Mouse (Mus musculus) CH12.LX (cell line): Measurements from ENCODE around the gene Slc32a1. TPM values are rescaled to one million over a fixed set of nuclear protein-coding genes. Genes with fewer than 3 reads are reported as not detected.

Source experiments
- DNase-seq: peaks from one replicate; pipeline ENCODE4 v3.0.0-alpha.2; 2013; ENCODE audit errors: extremely low read depth
- H3K27ac ChIP-seq: 2 replicates; pipeline ENCODE4 v1.5.1; 2012; ENCODE audit warnings: low read depth, mild to moderate bottlenecking, control low read depth, moderate library complexity; ENCODE audit not compliant: insufficient read depth
- H3K27me3 ChIP-seq: replicated peaks from 2 replicates; pipeline ENCODE3; 2012; ENCODE audit warnings: inconsistent platforms
- H3K36me3 ChIP-seq, 2 experiments: replicated peaks in 1 of 2; 2 replicates each; pipeline versions ENCODE3 to v1.6.1; 2012; ENCODE audit warnings: inconsistent platforms in 1 of 2, low read length in 1 of 2, mild to moderate bottlenecking in 1 of 2, mixed read lengths in 1 of 2, moderate library complexity in 1 of 2; ENCODE audit not compliant: control insufficient read depth in 1 of 2, insufficient read depth in 1 of 2
- H3K4me1 ChIP-seq, 2 experiments: 2 replicates each; pipeline ENCODE4 v1.6.1; 2012; ENCODE audit warnings: inconsistent platforms in 1 of 2, moderate library complexity in 1 of 2; ENCODE audit not compliant: insufficient read depth in 2 of 2, control insufficient read depth in 1 of 2
- H3K4me2 ChIP-seq: 2 replicates; pipeline ENCODE4 v1.6.1; 2012; ENCODE audit warnings: low read depth, mild to moderate bottlenecking, control low read depth; ENCODE audit not compliant: poor library complexity, insufficient read depth, severe bottlenecking
- H3K4me3 ChIP-seq, 3 experiments: fragments of 150-350 bp in 1 of 3; sonication (generic) in 1 of 3; replicated peaks in 1 of 3; 2 replicates each; pipeline versions ENCODE3 to v1.5.1; 2011 to 2012; ENCODE audit warnings: low read depth in 2 of 3, low read length in 2 of 3, mild to moderate bottlenecking in 2 of 3, moderate library complexity in 2 of 3, control low read depth in 1 of 3, improper control_type of control experiment in 1 of 3, inconsistent platforms in 1 of 3, mixed read lengths in 1 of 3; ENCODE audit not compliant: poor library complexity in 1 of 3
- H3K79me2 ChIP-seq: replicated peaks from 2 replicates; pipeline ENCODE4 v1.6.1; 2012; ENCODE audit warnings: mild to moderate bottlenecking, moderate library complexity; ENCODE audit not compliant: control insufficient read depth, poor library complexity, insufficient read depth, severe bottlenecking; ENCODE audit errors: extremely low read depth
- H3K9ac ChIP-seq: 2 replicates; pipeline ENCODE4 v1.6.1; 2012; ENCODE audit warnings: low read depth, mild to moderate bottlenecking, control low read depth, moderate library complexity; ENCODE audit not compliant: insufficient read depth
- H3K9me3 ChIP-seq: replicated peaks from 2 replicates; pipeline ENCODE3; 2012; ENCODE audit warnings: low read length, inconsistent platforms, mixed read lengths
- CHD1 ChIP-seq: IDR thresholded peaks from 2 replicates; pipeline ENCODE4 v1.6.1; 2012; ENCODE audit warnings: low read depth, low read length, improper control_type of control experiment, inconsistent platforms
- CTCF ChIP-seq, 2 experiments: IDR thresholded peaks in 1 of 2; conservative IDR thresholded peaks in 1 of 2; 2 replicates each; pipeline ENCODE4 v1.5.1; 2011 to 2012; ENCODE audit warnings: low read depth in 2 of 2, low read length in 2 of 2, improper control_type of control experiment in 1 of 2, inconsistent platforms in 1 of 2, mild to moderate bottlenecking in 1 of 2, moderate library complexity in 1 of 2
- E2F4 ChIP-seq: IDR thresholded peaks from 2 replicates; pipeline ENCODE4 v1.6.1; 2011; ENCODE audit warnings: low read depth, low read length, improper control_type of control experiment; ENCODE audit not compliant: insufficient replicate concordance
- ELF1 ChIP-seq: IDR thresholded peaks from 2 replicates; pipeline ENCODE4 v1.6.1; 2014; ENCODE audit warnings: low read depth, mild to moderate bottlenecking, inconsistent platforms, low read length, improper control_type of control experiment
- ETS1 ChIP-seq: conservative IDR thresholded peaks from 2 replicates; pipeline ENCODE4 v1.6.1; 2012; ENCODE audit warnings: low read depth, mild to moderate bottlenecking, inconsistent platforms, low read length, improper control_type of control experiment, moderate library complexity
- GABPA ChIP-seq: IDR thresholded peaks from 2 replicates; pipeline ENCODE4 v1.6.1; 2012; ENCODE audit warnings: low read depth, low read length, improper control_type of control experiment, inconsistent platforms; ENCODE audit not compliant: insufficient replicate concordance
- HCFC1 ChIP-seq: IDR thresholded peaks from 2 replicates; pipeline ENCODE4 v1.6.1; 2012; ENCODE audit warnings: low read depth, mild to moderate bottlenecking, inconsistent platforms, low read length, improper control_type of control experiment
- JUN ChIP-seq: IDR thresholded peaks from 2 replicates; pipeline ENCODE4 v1.6.1; 2011; ENCODE audit warnings: low read depth, mild to moderate bottlenecking, low read length, improper control_type of control experiment, moderate library complexity; ENCODE audit not compliant: insufficient read depth
- JUND ChIP-seq: conservative IDR thresholded peaks from 2 replicates; pipeline ENCODE4 v1.6.1; 2011; ENCODE audit warnings: low read depth, low read length, improper control_type of control experiment
- KAT2A ChIP-seq: IDR thresholded peaks from 2 replicates; pipeline ENCODE4 v1.6.1; 2012; ENCODE audit warnings: low read length, improper control_type of control experiment, inconsistent platforms; ENCODE audit not compliant: insufficient replicate concordance
- MAFK ChIP-seq: IDR thresholded peaks from 2 replicates; pipeline ENCODE4 v1.6.1; 2011; ENCODE audit warnings: low read length, improper control_type of control experiment; ENCODE audit not compliant: insufficient replicate concordance
- MAX ChIP-seq: IDR thresholded peaks from 2 replicates; pipeline ENCODE4 v1.6.1; 2011; ENCODE audit warnings: low read length, improper control_type of control experiment
- MXI1 ChIP-seq: IDR thresholded peaks from 2 replicates; pipeline ENCODE4 v1.6.1; 2011; ENCODE audit warnings: mild to moderate bottlenecking, low read depth, low read length, improper control_type of control experiment
- NRF1 ChIP-seq: IDR thresholded peaks from 2 replicates; pipeline ENCODE4 v1.6.1; 2014; ENCODE audit warnings: low read depth, mild to moderate bottlenecking, inconsistent platforms, low read length, improper control_type of control experiment, moderate library complexity
- PAX5 ChIP-seq: IDR thresholded peaks from 2 replicates; pipeline ENCODE4 v1.6.1; 2012; ENCODE audit warnings: low read length, inconsistent platforms, mixed read lengths
- POLR2A ChIP-seq: IDR thresholded peaks from 2 replicates; pipeline ENCODE4 v1.6.1; 2011; ENCODE audit warnings: low read depth, mild to moderate bottlenecking, improper control_type of control experiment, low read length
- RAD21 ChIP-seq: IDR thresholded peaks from 2 replicates; pipeline ENCODE4 v1.6.1; 2011; ENCODE audit warnings: low read depth, mild to moderate bottlenecking, low read length, improper control_type of control experiment, moderate library complexity
- RCOR1 ChIP-seq: conservative IDR thresholded peaks from 2 replicates; pipeline ENCODE4 v1.6.1; 2012; ENCODE audit warnings: low read depth, mild to moderate bottlenecking, inconsistent platforms, low read length, improper control_type of control experiment
- SMC3 ChIP-seq: IDR thresholded peaks from 2 replicates; pipeline ENCODE4 v1.6.1; 2011; ENCODE audit warnings: low read depth, low read length, improper control_type of control experiment
- UBTF ChIP-seq: IDR thresholded peaks from 2 replicates; pipeline ENCODE4 v1.6.1; 2012; ENCODE audit warnings: low read depth, mild to moderate bottlenecking, inconsistent platforms, low read length, improper control_type of control experiment, moderate library complexity
- USF2 ChIP-seq: conservative IDR thresholded peaks from 2 replicates; pipeline ENCODE4 v1.6.1; 2011; ENCODE audit warnings: low read depth, low read length, improper control_type of control experiment
- ZKSCAN1 ChIP-seq: IDR thresholded peaks from 2 replicates; pipeline ENCODE4 v1.6.1; 2012; ENCODE audit warnings: low read depth, inconsistent platforms, low read length, improper control_type of control experiment, borderline replicate concordance
- ZMIZ1 ChIP-seq: IDR thresholded peaks from 2 replicates; pipeline ENCODE4 v1.6.1; 2012; ENCODE audit warnings: low read depth, mild to moderate bottlenecking, inconsistent platforms, low read length, improper control_type of control experiment
- ZNF384 ChIP-seq: IDR thresholded peaks from 2 replicates; pipeline ENCODE4 v1.6.1; 2012; ENCODE audit warnings: low read depth, low read length, improper control_type of control experiment, inconsistent platforms
- dilution Hi-C: fragments of 300-500 bp; cut with MboI; formaldehyde crosslinking; loops from 2 replicates; pipeline ENCODE4 v1.14.3; 2020; ENCODE audit warnings: low sequenced_read_pairs; ENCODE audit not compliant: extremely low pct_unique_long_range_greater_than_20kb, extremely low pct_ligation_motif_present
- in situ Hi-C: fragments of 300-500 bp; cut with MboI; formaldehyde crosslinking; loops from 3 replicates; pipeline ENCODE4 v1.14.3; 2019; ENCODE audit warnings: low sequenced_read_pairs, low pct_ligation_motif_present, low pct_unique_long_range_greater_than_20kb, mixed read lengths
- polyA plus RNA-seq: library from polyadenylated mRNA; unstranded; fragments of >175 nt; gene quantifications from 2 replicates; pipeline ENCODE4 v1.2.1, GENCODE M21; 2012; ENCODE audit warnings: low read depth; ENCODE audit not compliant: insufficient read length
- total RNA-seq, 2 experiments: library from RNA; depleted of rRNA; stranded (reverse); fragments of 300-350 nt in 1 of 2; fragments of >200 nt in 1 of 2; gene quantifications; 2 replicates each; pipeline ENCODE4 v1.2.3; 2012 to 2014

Slc32a1 gene
- total and polyA plus RNA-seq, 3 experiments, result not detected

DNA sequence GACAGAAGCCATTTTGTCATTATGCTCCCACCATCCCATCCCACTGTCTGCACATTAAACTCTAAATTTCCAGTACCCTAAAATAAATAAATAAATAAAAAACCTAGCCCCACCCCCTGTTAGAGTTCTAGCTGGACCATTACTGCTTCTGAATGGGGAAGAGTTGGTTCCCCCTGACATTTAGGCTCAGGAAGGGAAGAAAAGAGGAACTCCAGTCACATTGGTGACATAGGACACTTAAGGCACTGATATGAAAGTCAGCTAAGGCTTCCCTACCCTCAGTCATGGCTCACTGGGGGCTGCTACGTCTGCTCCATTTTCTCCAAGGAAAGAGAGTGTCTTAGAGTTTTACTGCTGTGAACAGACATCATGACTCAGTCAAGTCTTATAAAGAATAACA, 13.8 kb upstream of the Slc32a1 start:
- in situ Hi-C loops (no loop called here), dilution Hi-C loops (no loop called here)
- TF ChIP-seq NRF1, result no peak
- TF ChIP-seq PAX5, result no peak
- TF ChIP-seq MXI1, result no peak
- Histone ChIP-seq H3K27me3 (peaks cover 87% of the 10 kb centered on the region), H3K9me3 (no peaks in the 10 kb centered on the region), H3K79me2 (no peaks in the 10 kb centered on the region), H3K9ac (no peak overlapping the region), H3K4me2 (no peak overlapping the region), H3K4me3 (no peak overlapping the region), H3K4me1 (no peaks in the 10 kb centered on the region), H3K27ac (no peak overlapping the region), H3K36me3 (no peaks in the 10 kb centered on the region)
- no peak for DNase-seq

DNA sequence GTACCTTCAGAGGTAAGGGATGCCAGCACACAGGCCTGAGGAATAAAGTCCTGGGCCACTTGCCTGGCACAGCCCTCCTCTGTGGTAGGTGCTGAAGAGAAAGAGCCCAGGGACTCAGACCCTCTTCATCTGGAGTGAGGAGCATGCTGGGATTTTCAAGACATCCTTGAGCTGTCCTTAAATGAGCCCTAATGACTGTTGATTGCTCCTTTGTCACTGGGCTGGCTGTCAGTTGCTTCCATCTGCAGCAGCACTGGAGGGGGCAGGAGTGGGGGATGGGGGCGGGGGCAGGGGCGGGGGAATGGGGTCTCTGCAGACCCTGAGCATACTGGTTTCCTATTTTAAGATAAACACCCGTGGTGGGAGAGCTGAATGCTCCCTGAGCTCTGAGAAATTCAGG, 10.1 kb upstream of the Slc32a1 start:
- H3K9ac ChIP-seq, result no peak overlapping the region
- DNase-seq, result no peak
- H3K27ac ChIP-seq, result no peak overlapping the region
- H3K4me3 ChIP-seq, result no peak overlapping the region
- in situ Hi-C loops (no loop called here), dilution Hi-C loops (no loop called here)
- H3K27me3 ChIP-seq, result peaks cover 85% of the 10 kb centered on the region
- no peaks in the 10 kb centered on the region for H3K79me2 ChIP-seq
- H3K4me1 ChIP-seq, result no peaks in the 10 kb centered on the region
- H3K36me3 ChIP-seq, result no peaks in the 10 kb centered on the region
- no peak overlapping the region for H3K4me2 ChIP-seq
- no peaks in the 10 kb centered on the region for H3K9me3 ChIP-seq
- TF ChIP-seq GABPA (no peak), KAT2A (no peak), RCOR1 (no peak), USF2 (no peak), NRF1 (no peak), MXI1 (no peak), CTCF (conservative IDR thresholded peaks at IDR 0.05 in 1 of 2, IDR thresholded peaks at IDR 0.05 in 1 of 2; ENCODE audit: low read depth in 2 of 2, low read length in 2 of 2) (no peak), POLR2A (no peak), UBTF (no peak), RAD21 (no peak), HCFC1 (no peak), ZNF384 (no peak), JUND (no peak), MAFK (no peak), CHD1 (no peak)

DNA sequence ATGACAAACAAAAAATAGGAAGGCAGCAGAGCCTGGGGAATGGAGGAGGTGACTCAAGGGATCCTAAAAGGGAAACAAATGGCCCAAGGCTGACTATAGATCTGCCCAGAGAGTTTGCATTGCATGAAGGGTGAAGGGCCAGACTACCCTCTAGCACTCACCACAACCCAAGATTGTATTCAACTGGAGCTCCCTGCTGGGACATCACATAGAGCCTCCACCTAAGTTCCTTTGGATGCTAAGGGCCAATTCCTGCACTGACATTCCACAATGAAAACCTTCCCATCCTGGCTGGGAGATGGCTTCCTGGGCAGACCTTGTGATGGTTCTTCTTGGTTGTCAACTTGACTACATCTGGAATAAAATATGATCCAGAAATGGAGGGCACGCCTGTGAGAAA, 9.2 kb upstream of the Slc32a1 start:
- no peak overlapping the region for H3K27ac ChIP-seq
- no peaks in the 10 kb centered on the region for H3K4me1 ChIP-seq
- dilution Hi-C loops, result no loop called here
- H3K79me2 ChIP-seq, result no peaks in the 10 kb centered on the region
- peaks cover 83% of the 10 kb centered on the region for H3K27me3 ChIP-seq
- no peaks in the 10 kb centered on the region for H3K36me3 ChIP-seq
- H3K9ac ChIP-seq, result no peak overlapping the region
- H3K4me2 ChIP-seq, result no peak overlapping the region
- no peak for DNase-seq
- H3K9me3 ChIP-seq, result no peaks in the 10 kb centered on the region
- TF ChIP-seq UBTF, result no peak
- no peak for TF ChIP-seq SMC3
- TF ChIP-seq ZKSCAN1, result no peak
- no peak for TF ChIP-seq MAFK
- no peak for TF ChIP-seq CHD1
- TF ChIP-seq ELF1, result no peak
- no peak for TF ChIP-seq ZMIZ1
- TF ChIP-seq RCOR1, result no peak
- no peak for TF ChIP-seq USF2
- no peak for TF ChIP-seq MAX
- TF ChIP-seq MXI1, result no peak
- TF ChIP-seq POLR2A, result no peak
- TF ChIP-seq JUND, result no peak
- no peak for TF ChIP-seq ETS1
- no peak for TF ChIP-seq PAX5
- TF ChIP-seq E2F4, result no peak
- TF ChIP-seq JUN, result no peak
- in situ Hi-C loops, result no loop called here
- no peak overlapping the region for H3K4me3 ChIP-seq
